Mouse (Mus musculus): Measurements from ENCODE around the gene Mboat2.

The Mboat2 gene

DNA sequence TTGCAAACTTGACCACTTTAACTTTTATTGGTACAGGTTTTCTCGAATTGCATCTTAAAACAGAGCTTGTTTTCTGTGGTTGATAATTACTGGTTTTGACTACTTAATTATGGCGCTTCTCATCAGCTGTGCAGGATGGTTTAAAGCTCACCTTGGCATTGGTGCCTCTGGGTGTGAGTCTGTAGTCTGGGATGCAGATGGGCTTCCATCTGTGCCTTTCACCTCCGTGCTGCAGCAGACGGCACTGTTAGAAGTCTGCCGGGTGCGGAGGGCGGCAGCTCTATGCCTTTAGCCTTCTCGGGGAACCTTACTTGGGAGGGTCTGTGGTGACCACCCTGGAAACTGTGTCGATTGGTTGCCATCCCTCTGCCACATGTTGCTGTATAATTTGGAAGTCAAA is 29.8 kb downstream of the Mboat2 start:
- no peak for DNase-seq (ENCODE audit: low read depth, low spot score)

GRCm38 (mm10) chr12:24863762-24864161 is 33.1 kb downstream of the Mboat2 start:
- DNase-seq (ENCODE audit: low read depth, low spot score): no peak

DNA sequence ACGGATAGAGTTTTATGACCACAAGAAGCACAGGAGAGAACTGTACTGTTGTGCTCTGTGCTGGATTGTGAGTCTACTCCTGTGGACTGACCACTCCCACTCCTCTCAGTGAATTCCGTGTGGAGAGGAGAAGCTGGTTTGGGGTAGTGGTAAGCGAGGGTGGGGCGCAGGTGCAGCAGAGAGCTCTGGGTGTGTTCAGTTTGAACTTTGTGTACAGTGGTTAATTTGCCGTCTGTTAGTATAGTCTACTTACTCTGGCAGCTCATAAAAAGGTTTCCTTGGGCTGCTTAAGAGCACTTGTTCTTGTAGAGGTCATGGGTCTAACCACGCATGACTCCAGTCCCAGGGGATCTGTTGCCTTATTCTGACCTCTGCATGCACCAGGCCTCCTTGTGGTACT is 36.0 kb downstream of the Mboat2 start:
- no peak for DNase-seq (ENCODE audit: low read depth, low spot score)

GRCm38 (mm10) chr12:24868694-24869093 is 38.0 kb downstream of the Mboat2 start:
- DNase-seq (ENCODE audit: low read depth, low spot score): no peak

DNA sequence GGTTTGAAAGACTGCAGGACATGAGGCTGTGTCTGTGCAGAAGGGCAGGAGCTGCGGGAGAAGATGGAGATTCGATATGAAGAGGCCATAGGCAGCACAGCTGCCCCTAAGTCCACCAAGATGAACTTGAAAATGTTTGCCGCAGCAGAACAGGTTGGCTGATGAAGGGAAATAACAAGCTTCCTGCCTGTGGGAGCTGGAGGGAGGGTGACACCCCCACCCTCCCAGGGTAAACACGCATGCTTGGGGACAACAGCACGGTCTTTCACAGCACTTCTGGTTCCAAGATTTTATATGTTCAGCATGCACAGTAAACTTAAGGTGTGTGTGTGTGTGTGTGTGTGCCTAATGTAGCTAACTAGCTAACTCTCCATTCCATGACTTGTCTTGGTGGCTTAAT is 38.6 kb downstream of the Mboat2 start:
- no peak for DNase-seq (ENCODE audit: low read depth, low spot score)

- no peak for DNase-seq (ENCODE audit: low read depth, low spot score)
Measured at GRCm38 (mm10) chr12:24870901-24871300, 40.2 kb downstream of the Mboat2 start.

DNA sequence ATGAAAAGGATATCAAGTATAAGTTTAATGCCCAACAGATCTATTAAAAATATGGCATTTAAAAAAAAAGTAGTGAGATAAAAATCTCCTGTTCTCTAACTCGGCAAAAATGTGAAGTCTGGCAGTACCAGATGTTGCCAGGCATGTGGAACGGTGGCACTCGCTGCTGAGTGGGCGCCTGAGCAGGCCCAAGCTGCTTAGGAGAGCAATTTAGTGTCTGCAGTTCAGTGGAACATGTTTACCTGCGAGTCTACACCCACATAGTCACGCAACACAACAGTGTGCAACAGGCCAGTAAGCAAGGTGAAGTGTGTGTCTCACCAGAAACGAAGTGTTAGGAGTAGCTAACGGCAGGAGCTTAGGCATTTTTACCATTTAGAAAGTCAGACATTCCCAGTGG is 41.6 kb downstream of the Mboat2 start:
- no peak for DNase-seq (ENCODE audit: low read depth, low spot score)

- DNase-seq (ENCODE audit: low read depth, low spot score): no peak
Measured at GRCm38 (mm10) chr12:24872689-24873088, 42.0 kb downstream of the Mboat2 start.

GRCm38 (mm10) chr12:24875908-24876307 is 45.2 kb downstream of the Mboat2 start:
- DNase-seq (ENCODE audit: low read depth, low spot score): no peak

GRCm38 (mm10) chr12:24877231-24877630 is 46.6 kb downstream of the Mboat2 start:
- no peak for DNase-seq (ENCODE audit: low read depth, low spot score)

DNA sequence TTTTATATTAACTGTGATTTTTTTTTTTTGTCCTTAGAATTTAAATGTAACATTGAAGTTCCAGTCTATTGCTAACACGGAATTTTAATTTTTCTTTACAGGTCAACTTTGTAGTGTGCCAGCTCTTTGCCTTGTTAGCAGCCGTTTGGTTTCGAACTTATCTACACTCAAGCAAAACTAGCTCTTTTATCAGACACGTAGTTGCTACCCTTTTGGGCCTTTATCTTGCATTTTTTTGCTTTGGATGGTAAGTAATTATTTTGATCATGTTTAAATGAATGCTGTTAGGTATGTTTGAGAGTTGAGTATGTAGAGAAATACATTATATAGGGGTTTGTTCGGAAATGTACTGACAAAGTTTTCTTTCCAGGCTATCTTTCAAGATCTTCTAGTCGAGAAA is 47.4 kb downstream of the Mboat2 start:
- DNase-seq (ENCODE audit: low read depth, low spot score): no peak

- no peak for DNase-seq (ENCODE audit: low read depth, low spot score)
Measured at GRCm38 (mm10) chr12:24878735-24879362, 48.2 kb downstream of the Mboat2 start.

DNA sequence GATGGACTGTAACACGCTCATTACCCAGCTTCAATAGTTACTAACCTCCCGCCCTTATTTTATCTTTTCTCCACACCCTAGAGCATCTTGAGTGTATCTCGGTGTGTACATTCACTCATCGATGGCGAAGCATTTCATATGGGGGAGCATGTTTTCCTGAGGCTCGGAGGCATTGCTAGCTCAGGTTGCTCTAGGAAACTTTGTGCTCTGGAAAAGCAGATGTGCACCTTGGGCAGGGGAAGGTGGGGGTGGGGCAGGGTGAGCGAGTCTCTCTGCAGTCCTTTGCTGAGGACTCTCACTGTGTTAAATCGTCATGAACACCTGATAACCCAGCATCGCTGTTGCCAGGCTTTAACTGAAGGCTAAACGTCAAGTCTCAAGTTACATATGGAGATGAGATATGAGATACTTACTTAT is 48.9 kb downstream of the Mboat2 start:
- DNase-seq (ENCODE audit: low read depth, low spot score): no peak

DNA sequence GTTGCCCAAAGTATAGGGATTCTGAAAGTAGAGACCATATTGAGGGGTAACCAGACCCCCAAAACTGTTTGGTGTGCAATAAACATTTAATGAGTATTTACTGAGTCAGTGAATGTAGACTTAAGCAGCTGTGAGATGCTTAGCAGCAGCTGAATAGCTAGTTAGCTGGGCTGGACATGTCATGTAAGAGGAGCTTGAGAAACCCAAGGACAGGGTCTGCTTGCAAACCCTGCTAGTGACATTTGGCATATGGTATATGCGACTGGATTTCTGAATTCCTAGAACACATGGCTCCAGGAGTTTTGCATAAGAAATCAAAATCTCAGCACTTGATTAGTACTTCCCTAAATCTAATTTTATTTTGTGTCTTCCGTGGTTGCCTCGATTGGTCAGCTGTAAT is 52.6 kb downstream of the Mboat2 start:
- no peak for DNase-seq (ENCODE audit: low read depth, low spot score)

DNA sequence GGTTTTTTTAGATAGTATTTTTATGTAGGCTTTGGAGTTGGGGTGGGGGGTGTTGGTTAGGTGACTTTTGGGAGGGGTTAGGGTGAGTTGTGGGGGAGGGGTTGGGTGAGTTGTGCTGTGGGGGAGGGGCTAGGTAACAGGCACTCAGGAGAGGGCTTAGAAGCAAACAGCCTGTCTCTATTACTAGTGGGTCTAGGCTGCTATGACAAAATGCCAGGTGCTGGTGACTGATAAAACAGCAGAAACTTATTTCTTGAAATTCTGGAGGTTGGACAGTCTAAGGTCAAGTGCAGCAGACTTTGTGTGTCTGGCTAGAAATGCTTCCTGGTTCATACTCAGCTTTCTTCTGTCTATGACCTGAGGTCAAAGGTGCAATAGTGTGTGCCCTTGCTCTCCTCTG is 56.1 kb downstream of the Mboat2 start:
- no peak for DNase-seq (ENCODE audit: low read depth, low spot score)

- DNase-seq (ENCODE audit: low read depth, low spot score): no peak
Measured at GRCm38 (mm10) chr12:24889371-24890051, 58.8 kb downstream of the Mboat2 start.

- no peak for DNase-seq (ENCODE audit: low read depth, low spot score)
Measured at GRCm38 (mm10) chr12:24890158-24890557, 59.5 kb downstream of the Mboat2 start.

DNA sequence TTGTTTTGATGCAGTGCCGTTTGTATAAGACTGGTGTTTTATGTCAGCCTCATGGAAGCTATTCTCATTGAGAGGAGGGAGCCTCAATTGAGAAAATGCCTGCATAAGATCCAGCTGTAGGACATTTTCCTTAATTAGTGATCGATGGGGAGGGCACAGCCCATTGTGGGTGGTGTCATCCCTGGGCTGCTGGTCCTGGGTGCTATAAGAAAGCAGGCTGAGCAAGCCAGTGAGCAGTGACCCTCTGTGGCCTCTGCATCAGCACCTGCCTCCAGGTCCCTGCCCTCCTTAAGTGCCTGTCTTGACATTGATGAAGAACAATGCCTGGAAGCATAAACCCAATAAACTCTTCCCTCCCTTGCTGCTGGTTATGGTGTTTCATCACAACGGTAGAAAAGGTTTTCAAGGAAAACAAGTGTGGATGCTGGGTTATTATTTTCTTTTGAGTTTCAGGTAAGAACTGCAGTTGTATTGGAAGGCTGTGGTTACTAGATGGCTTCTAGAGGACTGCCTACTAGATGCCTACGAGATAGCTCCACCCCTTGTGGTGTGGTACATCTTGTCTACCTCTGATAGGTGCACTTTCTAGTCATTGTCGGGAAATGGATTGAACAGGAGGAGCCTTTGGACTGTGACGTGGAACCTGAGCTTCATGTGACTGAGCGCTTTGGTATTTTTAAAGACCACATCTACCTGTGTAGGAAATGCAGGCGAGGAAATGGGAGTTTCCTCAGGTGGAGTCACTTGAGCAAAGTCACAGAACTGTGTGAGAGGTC is 60.2 kb downstream of the Mboat2 start:
- DNase-seq (ENCODE audit: low read depth, low spot score): no peak

GRCm38 (mm10) chr12:24892536-24892935 is 61.9 kb downstream of the Mboat2 start:
- DNase-seq (ENCODE audit: low read depth, low spot score): no peak

DNA sequence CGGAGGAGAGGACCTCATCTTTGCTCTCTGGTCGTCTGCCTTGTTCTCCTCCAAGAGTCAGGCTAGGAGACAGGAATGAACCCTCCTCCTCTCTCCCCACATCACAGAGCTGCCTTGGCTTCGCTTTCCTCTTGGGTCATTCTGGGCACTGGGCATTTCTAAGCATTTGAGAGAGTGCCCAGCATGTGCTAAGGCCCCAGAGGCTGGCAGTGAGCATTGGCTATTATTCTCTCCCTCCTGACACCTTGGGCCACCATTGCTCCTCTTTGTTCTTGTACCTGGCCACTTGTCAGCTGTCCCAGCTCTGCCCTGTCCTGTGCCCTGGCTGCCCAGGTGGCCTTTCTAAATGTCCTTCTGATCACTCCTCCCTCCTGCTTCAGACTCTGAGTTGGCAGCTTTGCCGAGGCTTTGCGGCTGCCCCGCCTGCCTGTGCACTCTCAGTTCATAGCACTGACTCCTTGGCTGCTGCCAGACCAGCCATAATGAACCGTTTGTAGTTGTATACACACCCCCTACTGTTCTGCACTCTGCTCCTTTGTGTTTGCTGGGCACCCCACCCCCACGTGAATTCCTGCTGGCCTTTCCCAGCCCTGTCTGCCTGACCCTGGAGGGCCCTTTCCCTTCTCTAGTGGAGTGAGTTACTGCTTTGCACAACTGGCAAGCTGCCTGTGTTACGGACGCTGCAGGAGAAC is 63.2 kb downstream of the Mboat2 start:
- no peak for DNase-seq (ENCODE audit: low read depth, low spot score)

GRCm38 (mm10) chr12:24895352-24895751 is 64.7 kb downstream of the Mboat2 start:
- DNase-seq (ENCODE audit: low read depth, low spot score): no peak

DNA sequence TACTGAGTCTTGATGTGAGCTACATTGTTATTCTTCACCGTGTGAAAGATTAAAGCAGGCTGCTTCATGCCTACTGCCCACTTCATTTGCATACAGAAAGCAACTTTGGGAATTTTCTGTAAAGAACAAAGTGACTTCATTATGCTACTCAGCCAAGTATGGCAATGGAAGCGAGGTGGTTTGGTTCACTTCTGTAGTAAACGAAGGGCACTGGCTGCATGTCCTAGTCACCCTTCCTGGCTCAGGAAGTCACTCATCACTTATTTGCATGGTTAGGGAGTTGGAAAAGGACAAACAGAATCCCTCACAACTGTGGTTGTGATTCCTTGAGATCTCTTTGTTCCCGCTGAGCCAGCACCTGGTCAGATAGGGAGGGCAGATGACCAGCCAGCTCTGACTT is 66.7 kb downstream of the Mboat2 start:
- no peak for DNase-seq (ENCODE audit: low read depth, low spot score)

All from retina, adult 2 months (tissue).